ENCODE assay signal across 27 mouse cellular contexts in genomic region chr2:61060906-61061305, GRCm38 (mm10).
"Had no signal": no experiment of that assay in that cellular context is flagged by ENCODE, and none has a peak within 500 bp of the region (broad histone marks: within the 10 kb centered on the region; RNA-seq: fewer than 3 reads in every experiment).

No protein-coding gene starts in this region.

- H3K27ac ChIP-seq: embryonic facial prominence, embryonic 12.5 days; embryonic facial prominence, embryonic 13.5 days; embryonic facial prominence, embryonic 15.5 days; forebrain, embryonic 10.5 days; forebrain, embryonic 12.5 days; forebrain, embryonic 13.5 days; heart, adult 2 months had no signal

- H3K4me3 ChIP-seq: embryonic facial prominence, embryonic 10.5 days; embryonic facial prominence, embryonic 12.5 days; embryonic facial prominence, embryonic 13.5 days; embryonic facial prominence, embryonic 15.5 days; erythroblast, embryonic 14.5 days; forebrain, embryonic 10.5 days; forebrain, embryonic 12.5 days; forebrain, embryonic 13.5 days; gastrocnemius, adult 2 months; heart, adult 2 months had no signal

- H3K9ac ChIP-seq: embryonic facial prominence, embryonic 12.5 days; embryonic facial prominence, embryonic 13.5 days; embryonic facial prominence, embryonic 15.5 days; forebrain, embryonic 12.5 days; forebrain, embryonic 13.5 days; forebrain, postnatal 0 days had no signal

- H3K27me3 ChIP-seq: embryonic facial prominence, embryonic 12.5 days; embryonic facial prominence, embryonic 13.5 days; embryonic facial prominence, embryonic 15.5 days; forebrain, embryonic 12.5 days; forebrain, embryonic 13.5 days had no signal

- H3K4me2 ChIP-seq: embryonic facial prominence, embryonic 12.5 days; embryonic facial prominence, embryonic 13.5 days; embryonic facial prominence, embryonic 15.5 days; forebrain, embryonic 12.5 days; forebrain, embryonic 13.5 days had no signal

- H3K36me3 ChIP-seq: embryonic facial prominence, embryonic 10.5 days; embryonic facial prominence, embryonic 12.5 days; embryonic facial prominence, embryonic 13.5 days; embryonic facial prominence, embryonic 15.5 days; forebrain, embryonic 10.5 days; forebrain, embryonic 12.5 days had no signal

- H3K9me3 ChIP-seq: embryonic facial prominence, embryonic 10.5 days; embryonic facial prominence, embryonic 13.5 days; embryonic facial prominence, embryonic 15.5 days; forebrain, embryonic 10.5 days; forebrain, embryonic 12.5 days; forebrain, embryonic 13.5 days had no signal

- ATAC-seq: forebrain, embryonic 13.5 days; forebrain, embryonic 14.5 days; forebrain, embryonic 16.5 days; forebrain, postnatal 0 days had no signal

- DNase-seq: cerebellum, adult 8-10 months; cerebellum, adult 9-10 months; cerebellum, adult 9-11 months; cerebellum, postnatal 10 days; cerebellum, postnatal 14 days; cerebellum, postnatal 25 days; cerebellum, postnatal 36 days; embryo, embryonic 11 days; forebrain, postnatal 0 days; gastrocnemius, adult 2 months; gastrocnemius, postnatal 10 days; gastrocnemius, postnatal 14 days; gastrocnemius, postnatal 25 days; gastrocnemius, postnatal 36 days; heart, adult 11 months; heart, adult 18-20 months; heart, adult 2 months had no signal
